Mouse (Mus musculus): ENCODE data around the gene Dennd2c.
"Not testable (repeated sequence)": the region's sequence is repeated elsewhere in the genome, so short reads cannot be mapped to it uniquely, and the experiment has no call there.

Dennd2c gene

DNA sequence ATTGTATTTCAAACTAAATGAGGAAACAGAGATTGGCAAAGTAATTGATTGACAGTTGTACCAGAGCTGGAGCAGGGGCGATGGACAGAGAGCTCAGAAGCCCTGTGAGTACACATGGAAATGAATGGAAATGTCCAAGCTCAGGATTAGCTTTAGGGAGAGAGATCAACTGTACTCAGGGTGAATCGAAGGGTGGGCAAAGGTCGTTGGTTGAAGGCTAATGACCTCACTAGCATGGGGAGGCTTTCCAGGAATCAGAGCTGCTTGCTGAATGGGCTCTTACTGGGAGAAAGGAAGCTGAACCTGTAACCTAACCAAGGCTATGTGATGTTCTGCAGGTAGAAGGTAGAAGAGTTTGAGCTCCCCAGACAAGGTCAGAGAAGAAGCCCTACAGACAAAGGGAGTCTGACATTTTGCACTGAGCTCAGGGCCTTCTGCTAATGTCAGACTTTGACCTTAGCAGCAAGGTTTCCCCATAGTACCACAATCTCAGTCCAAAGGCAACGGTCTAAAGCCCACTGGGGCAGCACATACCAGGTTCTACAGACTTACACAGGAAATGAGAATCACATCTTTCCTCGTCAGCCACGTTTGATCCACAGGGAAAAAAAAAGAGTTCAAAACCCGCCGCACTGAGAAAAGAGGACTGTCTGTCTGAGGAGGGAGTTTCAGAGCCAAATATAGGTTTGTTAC lies 112.3 kb downstream of the Dennd2c start:
- DNase-seq (ENCODE audit: low spot score in 2 of 2): no peak

DNA sequence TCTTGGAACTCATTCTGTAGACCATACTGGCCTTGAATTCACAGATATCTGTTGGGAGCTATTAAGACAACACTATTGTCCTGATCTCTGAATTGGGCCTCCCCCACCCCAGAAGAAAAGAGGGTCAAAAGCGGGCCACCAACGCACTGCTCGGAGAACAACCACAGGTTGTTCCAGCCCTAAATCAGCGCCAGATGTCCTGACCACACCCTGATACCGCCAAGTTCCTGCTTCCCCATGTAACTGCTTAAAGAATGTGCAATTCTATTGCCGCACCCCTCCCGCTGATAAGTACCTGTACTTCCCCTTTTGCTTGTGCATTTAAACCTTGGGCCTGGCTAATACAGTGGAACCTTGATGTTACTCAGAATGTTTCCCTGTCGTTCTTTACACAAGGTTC lies 113.0 kb downstream of the Dennd2c start:
- DNase-seq (ENCODE audit: low spot score in 2 of 2): not testable (repeated sequence)

All from urinary bladder, postnatal 36 days (tissue).